Mouse (Mus musculus): ENCODE results near the gene Gas2l2. TPM values are rescaled to one million over a fixed set of nuclear protein-coding genes. Genes with fewer than 3 reads are reported as not detected.

Gene Gas2l2
- polyA plus RNA-seq, 1 experiment from 2014 or later: 0.53 TPM

DNA sequence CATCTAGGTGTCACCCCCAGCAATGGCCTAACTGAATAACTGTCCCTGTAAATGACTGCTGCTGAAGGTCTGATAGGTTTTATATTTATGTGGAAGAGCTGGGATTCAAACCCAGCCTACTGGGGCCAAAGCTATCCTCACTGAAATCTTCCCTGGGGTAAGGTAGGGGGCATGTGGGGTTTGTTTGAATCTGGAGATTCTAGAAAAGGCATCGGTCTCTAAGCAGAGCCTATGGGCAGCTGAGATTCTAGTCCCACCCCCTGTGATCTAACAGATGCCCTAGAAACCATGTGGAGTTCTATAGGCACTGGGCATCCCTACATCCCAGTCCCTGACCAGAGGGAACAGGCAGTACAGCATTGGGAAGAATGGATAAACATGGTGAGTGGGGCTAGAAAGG lies 8.1 kb upstream of the Gas2l2 start, which contains the start of gene 1700020L24Rik:
Gene 1700020L24Rik (plus strand): TSS at position 301 of the 400 bp plus-strand sequence.
- Histone ChIP-seq H3K27ac (ENCODE audit: low read length) (no peak within 1 kb of the TSS), H3K4me1 (replicated peaks; ENCODE audit: control insufficient read depth, insufficient read depth, low read length) (0 out of 2 replicates have a peak, but pooled peaks cover 2% of the 10 kb centered on the region), H3K9me3 (ENCODE audit: control insufficient read depth, low read length) (no peaks in the 10 kb centered on the region), H3K36me3 (ENCODE audit: control insufficient read depth, insufficient read depth, low read length) (no peaks in the 10 kb centered on the region), H3K4me3 (ENCODE audit: low read length) (no peak within 1 kb of the TSS), H3K27me3 (ENCODE audit: control insufficient read depth, insufficient read depth, low read depth, low read length) (peaks cover 15% of the 10 kb centered on the region), H3K9ac (ENCODE audit: low read length) (no peak within 1 kb of the TSS), H3K4me2 (ENCODE audit: low read depth, low read length) (no peak within 1 kb of the TSS)
- ATAC-seq (ENCODE audit: low read depth): no peak
- WGBS: 77% methylated on average over 1 of the region's 1 CpGs

DNA sequence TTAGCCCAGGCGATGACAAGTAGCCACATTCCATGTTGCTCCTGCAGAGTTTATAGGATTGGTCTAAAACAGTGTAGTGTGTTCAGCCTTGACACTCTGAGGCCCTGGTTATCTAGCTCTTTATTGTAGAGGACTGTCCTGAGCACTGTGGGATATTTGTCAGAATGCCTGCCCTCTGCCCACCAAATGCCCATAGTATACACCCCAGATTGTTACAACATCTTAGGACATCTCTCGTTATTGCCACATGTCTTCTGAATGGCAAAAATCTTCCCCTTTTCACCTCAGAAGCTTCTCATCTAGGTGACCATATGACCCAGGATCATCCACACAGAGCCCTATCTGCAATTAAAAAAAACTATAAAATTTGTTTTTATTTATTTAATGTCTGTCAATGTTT lies 3.3 kb upstream of the Gas2l2 start:
- no peaks in the 10 kb centered on the region for H3K36me3 ChIP-seq (ENCODE audit: control insufficient read depth, insufficient read depth, low read length)
- H3K4me1 ChIP-seq (replicated peaks; ENCODE audit: control insufficient read depth, insufficient read depth, low read length): no peaks in the 10 kb centered on the region
- H3K4me3 ChIP-seq (ENCODE audit: low read length): no peak overlapping the region
- no peak for ATAC-seq (ENCODE audit: low read depth)
- 68% methylated on average over 2 of the region's 2 CpGs for WGBS
- H3K27me3 ChIP-seq (ENCODE audit: control insufficient read depth, insufficient read depth, low read depth, low read length): peaks cover 15% of the 10 kb centered on the region
- no peak overlapping the region for H3K27ac ChIP-seq (ENCODE audit: low read length)
- H3K9me3 ChIP-seq (ENCODE audit: control insufficient read depth, low read length): no peaks in the 10 kb centered on the region
- H3K9ac ChIP-seq (ENCODE audit: low read length): no peak overlapping the region
- no peak overlapping the region for H3K4me2 ChIP-seq (ENCODE audit: low read depth, low read length)

DNA sequence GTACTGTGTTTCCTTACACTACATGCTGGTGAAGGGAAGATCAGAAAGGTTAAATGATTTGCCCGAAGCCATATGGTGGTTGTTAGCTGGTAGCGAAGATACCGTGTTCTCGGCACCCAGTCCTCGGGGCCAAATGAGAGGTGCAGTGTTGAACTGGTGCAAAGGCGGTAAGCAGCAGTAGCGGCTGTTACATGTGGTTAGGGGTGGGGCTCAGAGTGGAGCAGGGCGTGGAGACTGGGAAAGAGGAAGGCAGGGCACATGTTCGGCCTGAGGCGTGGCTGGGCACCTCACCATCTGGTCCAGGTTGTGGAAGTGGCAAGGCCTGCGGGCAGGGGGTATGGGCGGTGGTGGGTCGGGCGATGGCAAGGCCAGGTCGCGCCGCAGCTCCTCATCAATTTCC lies 2.3 kb downstream of the Gas2l2 start:
- peaks cover 21% of the 10 kb centered on the region for H3K27me3 ChIP-seq (ENCODE audit: control insufficient read depth, insufficient read depth, low read depth, low read length)
- no peak overlapping the region for H3K9ac ChIP-seq (ENCODE audit: low read length)
- no peaks in the 10 kb centered on the region for H3K4me1 ChIP-seq (replicated peaks; ENCODE audit: control insufficient read depth, insufficient read depth, low read length)
- 22% methylated on average over 17 of the region's 17 CpGs for WGBS
- H3K27ac ChIP-seq (ENCODE audit: low read length): no peak overlapping the region
- H3K4me2 ChIP-seq (ENCODE audit: low read depth, low read length): no peak overlapping the region
- H3K9me3 ChIP-seq (ENCODE audit: control insufficient read depth, low read length): no peaks in the 10 kb centered on the region
- no peak for ATAC-seq (ENCODE audit: low read depth)
- no peaks in the 10 kb centered on the region for H3K36me3 ChIP-seq (ENCODE audit: control insufficient read depth, insufficient read depth, low read length)
- no peak overlapping the region for H3K4me3 ChIP-seq (ENCODE audit: low read length)

DNA sequence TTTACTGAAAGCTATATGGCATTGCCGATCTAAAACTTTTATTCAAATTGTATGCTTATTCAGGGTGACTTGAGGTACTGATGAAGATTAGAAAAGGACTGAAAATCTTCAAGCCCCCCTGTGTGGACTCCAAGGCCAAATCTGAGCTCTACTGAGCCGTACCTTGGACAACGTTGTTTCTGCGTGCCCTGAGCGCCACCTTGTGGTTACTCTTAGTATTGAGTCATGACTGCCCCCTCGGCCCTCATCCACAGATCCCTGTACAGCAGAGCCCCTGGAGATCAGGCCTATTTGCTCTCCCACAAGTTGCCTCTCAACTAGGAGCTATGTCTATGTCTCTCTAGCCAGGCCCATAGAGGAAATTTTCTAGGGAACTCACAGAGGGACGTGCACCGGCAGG lies 4.6 kb downstream of the Gas2l2 start:
- H3K27me3 ChIP-seq (ENCODE audit: control insufficient read depth, insufficient read depth, low read depth, low read length): peaks cover 22% of the 10 kb centered on the region

DNA sequence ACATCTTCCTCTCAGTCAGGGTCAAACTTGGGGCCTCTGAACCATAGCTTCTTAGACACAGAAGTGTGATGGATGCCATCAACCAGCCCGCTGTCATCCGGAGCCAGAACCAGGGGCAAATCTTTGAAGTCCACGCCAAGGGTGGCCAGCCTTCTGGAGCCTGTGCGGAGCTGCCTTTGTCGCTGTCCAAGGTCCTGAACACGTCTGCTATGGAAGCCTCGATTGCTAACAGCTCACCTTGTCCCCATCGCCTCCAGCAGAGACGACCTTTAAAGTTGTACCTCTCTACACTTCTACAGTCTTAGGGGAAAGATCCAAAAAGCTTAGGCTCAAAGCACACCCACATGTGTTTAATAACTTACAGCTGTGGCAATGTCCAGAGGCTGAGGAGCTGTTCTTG lies 8.0 kb downstream of the Gas2l2 start:
- Histone ChIP-seq H3K4me2 (ENCODE audit: low read depth, low read length) (no peak overlapping the region), H3K4me3 (ENCODE audit: low read length) (no peak overlapping the region), H3K27me3 (ENCODE audit: control insufficient read depth, insufficient read depth, low read depth, low read length) (peaks cover 15% of the 10 kb centered on the region), H3K27ac (ENCODE audit: low read length) (no peak overlapping the region), H3K4me1 (replicated peaks; ENCODE audit: control insufficient read depth, insufficient read depth, low read length) (peaks cover 3% of the 10 kb centered on the region; the same call in 1 of the 2 replicates), H3K9ac (ENCODE audit: low read length) (no peak overlapping the region), H3K36me3 (ENCODE audit: control insufficient read depth, insufficient read depth, low read length) (no peaks in the 10 kb centered on the region), H3K9me3 (ENCODE audit: control insufficient read depth, low read length) (no peaks in the 10 kb centered on the region)
- ATAC-seq (ENCODE audit: low read depth): no peak
- 2% methylated on average over 9 of the region's 9 CpGs for WGBS

More for the DNA sequence above, 4.6 kb downstream of the Gas2l2 start:
- WGBS: 5% methylated on average over 8 of the region's 8 CpGs
- Histone ChIP-seq H3K4me3 (ENCODE audit: low read length) (no peak overlapping the region), H3K4me1 (replicated peaks; ENCODE audit: control insufficient read depth, insufficient read depth, low read length) (no peaks in the 10 kb centered on the region), H3K27ac (ENCODE audit: low read length) (no peak overlapping the region), H3K36me3 (ENCODE audit: control insufficient read depth, insufficient read depth, low read length) (no peaks in the 10 kb centered on the region), H3K4me2 (ENCODE audit: low read depth, low read length) (no peak overlapping the region), H3K9ac (ENCODE audit: low read length) (no peak overlapping the region), H3K9me3 (ENCODE audit: control insufficient read depth, low read length) (no peaks in the 10 kb centered on the region)
- peak; percentile 68; the same call in 1 of the 2 replicates for ATAC-seq (ENCODE audit: low read depth)

DNA sequence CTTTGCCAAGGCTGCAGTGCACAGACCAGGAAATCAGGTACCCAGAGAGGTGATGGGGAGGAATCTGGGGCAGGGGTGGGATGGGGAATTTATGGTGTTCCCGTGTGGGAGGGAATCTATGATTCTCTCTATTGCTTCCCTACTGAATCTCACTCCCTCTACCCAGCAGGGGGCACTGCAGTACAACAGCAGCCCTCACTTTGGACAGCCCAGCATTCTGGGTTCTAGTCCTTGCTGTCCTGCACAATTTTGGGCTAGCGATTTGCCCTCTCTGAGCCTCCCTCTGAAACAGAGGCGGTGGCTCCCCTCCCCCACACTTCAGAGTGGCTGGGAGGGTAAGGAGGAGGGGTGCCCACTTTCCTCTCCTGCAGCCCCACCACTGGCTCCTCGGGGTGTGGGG lies 8.9 kb downstream of the Gas2l2 start:
- no peak overlapping the region for H3K9ac ChIP-seq (ENCODE audit: low read length)
- no peak overlapping the region for H3K4me2 ChIP-seq (ENCODE audit: low read depth, low read length)
- no peak overlapping the region for H3K27ac ChIP-seq (ENCODE audit: low read length)
- H3K4me1 ChIP-seq (replicated peaks; ENCODE audit: control insufficient read depth, insufficient read depth, low read length): peaks cover 3% of the 10 kb centered on the region; the same call in 1 of the 2 replicates
- H3K4me3 ChIP-seq (ENCODE audit: low read length): no peak overlapping the region
- WGBS: 41% methylated on average over 4 of the region's 4 CpGs
- no peak for ATAC-seq (ENCODE audit: low read depth)
- peaks cover 15% of the 10 kb centered on the region for H3K27me3 ChIP-seq (ENCODE audit: control insufficient read depth, insufficient read depth, low read depth, low read length)
- no peaks in the 10 kb centered on the region for H3K9me3 ChIP-seq (ENCODE audit: control insufficient read depth, low read length)
- H3K36me3 ChIP-seq (ENCODE audit: control insufficient read depth, insufficient read depth, low read length): no peaks in the 10 kb centered on the region

DNA sequence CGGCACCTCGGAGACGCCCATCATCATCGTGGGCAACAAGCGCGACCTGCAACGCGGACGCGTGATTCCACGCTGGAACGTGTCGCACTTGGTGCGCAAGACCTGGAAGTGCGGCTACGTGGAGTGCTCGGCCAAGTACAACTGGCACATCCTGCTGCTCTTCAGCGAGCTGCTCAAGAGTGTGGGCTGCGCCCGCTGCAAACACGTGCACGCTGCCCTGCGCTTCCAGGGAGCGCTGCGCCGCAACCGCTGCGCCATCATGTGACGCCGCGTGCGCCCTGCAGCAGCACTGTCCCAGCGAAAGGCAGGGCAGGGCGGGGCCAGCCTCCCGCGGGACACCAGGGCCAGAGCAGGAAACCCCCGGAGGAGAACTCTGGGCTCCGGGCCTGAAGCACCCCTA lies 10.7 kb downstream of the Gas2l2 start:
- Histone ChIP-seq H3K4me3 (ENCODE audit: low read length) (no peak overlapping the region), H3K4me2 (ENCODE audit: low read depth, low read length) (no peak overlapping the region)
- WGBS: 8% methylated on average over 38 of the region's 38 CpGs

DNA sequence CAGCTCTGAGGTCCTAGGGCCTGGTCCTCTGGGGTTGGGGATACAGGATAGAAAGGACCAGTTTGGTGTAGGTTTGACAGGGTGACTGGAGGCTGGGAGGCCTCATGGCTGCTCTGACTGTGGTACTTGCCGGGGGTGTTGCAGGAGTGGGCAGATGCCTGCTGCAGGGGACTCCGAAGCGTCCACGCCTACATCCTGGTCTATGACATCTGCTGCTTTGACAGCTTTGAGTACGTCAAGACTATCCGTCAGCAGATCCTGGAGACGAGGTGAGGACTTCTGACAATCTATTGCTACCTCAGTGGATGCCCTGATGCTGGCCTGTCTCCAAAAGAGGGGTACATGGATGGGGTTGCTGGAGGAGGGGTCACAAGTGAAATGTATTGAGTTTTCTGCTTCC lies 11.5 kb downstream of the Gas2l2 start:
- Histone ChIP-seq H3K9me3 (ENCODE audit: control insufficient read depth, low read length) (no peaks in the 10 kb centered on the region), H3K27me3 (ENCODE audit: control insufficient read depth, insufficient read depth, low read depth, low read length) (peaks cover 15% of the 10 kb centered on the region), H3K9ac (ENCODE audit: low read length) (no peak overlapping the region), H3K4me3 (ENCODE audit: low read length) (no peak overlapping the region), H3K4me2 (ENCODE audit: low read depth, low read length) (no peak overlapping the region), H3K27ac (ENCODE audit: low read length) (no peak overlapping the region), H3K4me1 (replicated peaks; ENCODE audit: control insufficient read depth, insufficient read depth, low read length) (peaks cover 3% of the 10 kb centered on the region; the same call in 1 of the 2 replicates), H3K36me3 (ENCODE audit: control insufficient read depth, insufficient read depth, low read length) (no peaks in the 10 kb centered on the region)
- 77% methylated on average over 7 of the region's 7 CpGs for WGBS
- ATAC-seq (ENCODE audit: low read depth): no peak

More for the DNA sequence above, 10.7 kb downstream of the Gas2l2 start:
- Histone ChIP-seq H3K36me3 (ENCODE audit: control insufficient read depth, insufficient read depth, low read length) (no peaks in the 10 kb centered on the region), H3K27ac (ENCODE audit: low read length) (no peak overlapping the region), H3K27me3 (ENCODE audit: control insufficient read depth, insufficient read depth, low read depth, low read length) (peaks cover 15% of the 10 kb centered on the region), H3K9ac (ENCODE audit: low read length) (no peak overlapping the region), H3K4me1 (replicated peaks; ENCODE audit: control insufficient read depth, insufficient read depth, low read length) (peaks cover 3% of the 10 kb centered on the region; the same call in 1 of the 2 replicates), H3K9me3 (ENCODE audit: control insufficient read depth, low read length) (no peaks in the 10 kb centered on the region)
- ATAC-seq (ENCODE audit: low read depth): peak; percentile 58; the same call in 1 of the 2 replicates

DNA sequence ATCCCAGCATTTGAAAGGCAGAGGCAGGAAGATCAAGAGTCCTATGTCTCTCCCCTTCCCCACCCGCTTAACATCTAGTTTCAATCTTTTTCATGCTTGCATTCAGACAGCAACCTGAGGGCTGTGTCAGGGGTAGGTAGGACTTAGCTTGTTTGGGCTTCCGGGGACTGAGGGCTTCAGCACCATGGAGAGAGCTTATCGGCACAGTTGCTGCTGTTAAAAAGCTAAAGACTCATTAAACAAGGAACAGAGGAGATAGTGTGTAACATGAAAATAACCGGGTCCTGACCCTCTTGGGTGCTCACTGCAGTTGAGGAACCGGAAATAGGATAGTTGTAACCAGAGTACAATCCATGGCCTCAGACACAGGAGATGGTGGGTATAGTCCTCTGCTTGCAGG lies 12.2 kb downstream of the Gas2l2 start:
- H3K9me3 ChIP-seq (ENCODE audit: control insufficient read depth, low read length): no peaks in the 10 kb centered on the region
- H3K27ac ChIP-seq (ENCODE audit: low read length): no peak overlapping the region
- 3% methylated on average over 5 of the region's 5 CpGs for WGBS
- H3K27me3 ChIP-seq (ENCODE audit: control insufficient read depth, insufficient read depth, low read depth, low read length): peaks cover 15% of the 10 kb centered on the region
- H3K4me3 ChIP-seq (ENCODE audit: low read length): no peak overlapping the region
- H3K36me3 ChIP-seq (ENCODE audit: control insufficient read depth, insufficient read depth, low read length): no peaks in the 10 kb centered on the region
- no peak for ATAC-seq (ENCODE audit: low read depth)
- H3K4me2 ChIP-seq (ENCODE audit: low read depth, low read length): no peak overlapping the region
- H3K4me1 ChIP-seq (replicated peaks; ENCODE audit: control insufficient read depth, insufficient read depth, low read length): peaks cover 3% of the 10 kb centered on the region; the same call in 1 of the 2 replicates
- no peak overlapping the region for H3K9ac ChIP-seq (ENCODE audit: low read length)

DNA sequence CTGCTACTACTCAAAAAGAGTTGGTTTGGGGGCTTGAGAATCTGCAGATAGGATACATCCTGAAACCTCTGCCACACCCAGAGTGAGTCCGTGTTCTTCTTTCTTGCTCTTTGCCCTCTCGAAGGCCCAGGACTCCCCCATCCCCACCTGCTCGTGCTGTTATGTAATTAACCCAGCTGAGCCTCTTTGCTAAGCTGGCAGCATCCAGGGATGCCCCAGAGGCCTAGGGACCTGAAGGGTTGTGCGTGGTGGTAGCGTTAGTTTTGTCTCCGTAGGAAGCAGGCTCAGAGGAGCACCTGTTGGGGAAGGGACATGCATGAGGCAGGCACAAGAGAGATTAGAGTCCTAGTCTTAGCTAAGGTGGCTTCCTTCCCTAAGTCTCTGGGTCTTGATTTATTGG lies 18.7 kb downstream of the Gas2l2 start:
- no peak overlapping the region for H3K27ac ChIP-seq (ENCODE audit: low read length)
- H3K4me1 ChIP-seq (replicated peaks; ENCODE audit: control insufficient read depth, insufficient read depth, low read length): 0 out of 2 replicates have a peak, but pooled peaks cover 7% of the 10 kb centered on the region
- no peaks in the 10 kb centered on the region for H3K9me3 ChIP-seq (ENCODE audit: control insufficient read depth, low read length)
- no peak for ATAC-seq (ENCODE audit: low read depth)
- peaks cover 2% of the 10 kb centered on the region; the same call in 1 of the 2 replicates for H3K27me3 ChIP-seq (ENCODE audit: control insufficient read depth, insufficient read depth, low read depth, low read length)
- H3K36me3 ChIP-seq (ENCODE audit: control insufficient read depth, insufficient read depth, low read length): no peaks in the 10 kb centered on the region
- 62% methylated on average over 6 of the region's 6 CpGs for WGBS
- H3K4me3 ChIP-seq (ENCODE audit: low read length): no peak overlapping the region
- no peak overlapping the region for H3K9ac ChIP-seq (ENCODE audit: low read length)
- no peak overlapping the region for H3K4me2 ChIP-seq (ENCODE audit: low read depth, low read length)

Measured in lung, embryonic 16.5 days (tissue).